Mouse (Mus musculus) stomach, postnatal 0 days (tissue): ENCODE measurements at regions not wholly inside any gene's neighbourhood (a gene's known extent, or its start where the extent isn't known, plus 50 kb on each side); places are given as distances from the start of the nearest gene placed in this dataset.

ENCODE experiments used
- ATAC-seq: fragments of 200-750 bp; cut with Nextera tagmentation; 2 replicates; pipeline ENCODE4 v1.8.0; 2017; ENCODE audit not compliant: low FRiP score, low TSS enrichment
- DNase-seq: peaks from one replicate; pipeline ENCODE4 v3.0.0-alpha.2; 2016; ENCODE audit warnings: low spot score
- H3K27ac ChIP-seq: fragments of 300-500 bp; sonication (generic); replicated peaks from 2 replicates; pipeline ENCODE4 v1.5.1; 2014; ENCODE audit warnings: mild to moderate bottlenecking, control low read depth
- H3K27me3 ChIP-seq: fragments of 300-500 bp; sonication (generic); 2 replicates; pipeline ENCODE4 v1.6.1; 2014; ENCODE audit warnings: low read length; ENCODE audit not compliant: control insufficient read depth, insufficient read depth
- H3K36me3 ChIP-seq: fragments of 300-500 bp; sonication (generic); 2 replicates; pipeline ENCODE4 v1.6.1; 2014; ENCODE audit warnings: low read length, mixed read lengths; ENCODE audit not compliant: control insufficient read depth, insufficient read depth
- H3K4me1 ChIP-seq: fragments of 300-500 bp; sonication (generic); replicated peaks from 2 replicates; pipeline ENCODE4 v1.6.1; 2014; ENCODE audit warnings: antibody characterized with exemption; ENCODE audit not compliant: control insufficient read depth, insufficient read depth
- H3K4me2 ChIP-seq: fragments of 300-500 bp; sonication (generic); replicated peaks from 2 replicates; pipeline ENCODE4 v1.6.1; 2014; ENCODE audit warnings: low read depth, mild to moderate bottlenecking, control low read depth, moderate library complexity
- H3K4me3 ChIP-seq: fragments of 300-500 bp; sonication (generic); 2 replicates; pipeline ENCODE4 v1.5.1; 2014; ENCODE audit warnings: low read depth, low read length, control low read depth
- H3K9ac ChIP-seq: fragments of 300-500 bp; sonication (generic); 2 replicates; pipeline ENCODE4 v1.6.1; 2014; ENCODE audit warnings: mild to moderate bottlenecking, low read length, control low read depth, mixed read lengths
- H3K9me3 ChIP-seq: fragments of 300-500 bp; sonication (generic); 2 replicates; pipeline ENCODE4 v1.6.1; 2016; ENCODE audit warnings: low read length; ENCODE audit not compliant: control insufficient read depth
- CTCF ChIP-seq: IDR thresholded peaks from 2 replicates; pipeline ENCODE4 v1.5.1; 2016; ENCODE audit warnings: antibody characterized with exemption, low read depth, mild to moderate bottlenecking, moderate library complexity
- EP300 ChIP-seq: optimal IDR thresholded peaks from 2 replicates; pipeline ENCODE3; 2016; ENCODE audit warnings: antibody characterized with exemption
- WGBS: fragments of 180-500 bp; shearing (Covaris S2); extraction: QIAGEN DNeasy Blood & Tissue Kit; methylation state at CpG from one replicate; pipeline ENCODE4 v1.1.7; 2014; 5-methylcytosine and 5-hydroxymethylcytosine counted together

DNA sequence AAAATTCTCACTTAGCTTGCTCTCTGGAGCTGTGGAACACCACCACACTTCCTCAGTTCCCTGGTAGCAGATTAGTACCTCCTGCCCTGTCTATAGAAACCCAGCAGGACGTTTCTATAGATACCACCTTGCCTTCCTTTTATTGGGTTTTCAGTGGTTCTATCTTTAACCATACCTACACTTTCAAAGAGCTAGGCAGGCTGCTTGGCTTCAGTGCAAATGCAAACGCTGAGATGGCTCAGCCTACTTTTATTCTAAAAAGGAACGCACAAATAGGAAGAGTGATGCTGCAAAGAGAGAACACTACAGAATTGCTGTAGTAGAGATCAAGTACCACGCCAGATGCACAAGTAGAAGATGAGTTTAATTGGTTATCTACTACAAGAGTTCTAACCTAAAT, 120.9 kb upstream of the Ifne start:
- DNase-seq (no peak), ATAC-seq (no peak)
- Histone ChIP-seq H3K27ac (no peak overlapping the region), H3K27me3 (no peaks in the 10 kb centered on the region), H3K36me3 (no peaks in the 10 kb centered on the region), H3K4me1 (no peaks in the 10 kb centered on the region), H3K9me3 (no peaks in the 10 kb centered on the region), H3K4me3 (no peak overlapping the region), H3K9ac (no peak overlapping the region), H3K4me2 (no peak overlapping the region)
- no peak for TF ChIP-seq EP300
- TF ChIP-seq CTCF = no peak
- 81% methylated on average over 4 of the region's 4 CpGs for WGBS

DNA sequence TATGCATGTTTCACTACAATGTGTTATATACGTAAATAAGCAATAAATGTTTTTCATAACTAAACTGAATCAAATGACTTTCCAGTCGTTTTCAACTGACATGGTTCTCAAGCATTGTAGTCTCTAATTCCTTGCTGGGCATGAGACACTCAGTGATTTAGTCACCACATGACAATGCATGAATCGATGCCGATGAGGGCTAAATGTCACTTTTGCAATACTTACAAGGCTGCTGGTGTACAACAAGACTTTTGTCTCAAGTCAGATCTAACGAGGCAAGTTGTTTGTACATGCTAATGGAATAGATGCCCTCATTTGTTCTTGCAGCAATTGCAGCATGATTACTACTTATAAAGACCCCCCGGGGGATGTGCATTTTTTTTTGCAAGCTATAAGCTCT, 120.2 kb upstream of the Ifne start:
- no peak for TF ChIP-seq CTCF
- 83% methylated on average over 6 of the region's 6 CpGs for WGBS
- Histone ChIP-seq H3K27me3 (no peaks in the 10 kb centered on the region), H3K4me1 (no peaks in the 10 kb centered on the region), H3K9ac (no peak overlapping the region), H3K4me3 (no peak overlapping the region), H3K9me3 (no peaks in the 10 kb centered on the region), H3K36me3 (no peaks in the 10 kb centered on the region), H3K27ac (no peak overlapping the region), H3K4me2 (no peak overlapping the region)
- no peak for ATAC-seq
- no peak for DNase-seq

DNA sequence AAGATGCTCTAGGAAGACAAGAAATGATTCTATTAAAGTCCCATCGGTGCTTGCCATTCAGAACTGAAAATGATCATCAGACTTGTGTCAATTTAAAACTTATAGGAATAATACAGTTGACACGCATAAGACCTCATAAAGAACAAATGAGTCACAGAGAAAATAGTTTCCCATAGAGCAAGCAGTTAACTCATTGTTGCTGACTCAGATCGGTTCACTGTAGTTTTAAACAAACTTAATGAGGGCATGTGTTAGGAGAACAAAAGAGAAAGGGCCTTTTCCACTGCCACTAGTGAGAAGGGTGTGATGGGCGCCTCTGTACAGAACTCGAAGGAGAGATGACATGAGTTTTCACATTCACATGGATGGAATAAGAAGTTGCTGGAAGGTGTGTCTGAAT, 118.3 kb upstream of the Ifne start:
- Histone ChIP-seq H3K4me1 (no peaks in the 10 kb centered on the region), H3K4me2 (no peak overlapping the region), H3K27ac (no peak overlapping the region), H3K27me3 (no peaks in the 10 kb centered on the region), H3K36me3 (no peaks in the 10 kb centered on the region), H3K9me3 (no peaks in the 10 kb centered on the region), H3K9ac (no peak overlapping the region), H3K4me3 (no peak overlapping the region)
- no peak for TF ChIP-seq CTCF
- TF ChIP-seq EP300 = no peak
- whole genome bisulfite sequencing = 62% methylated on average over 5 of the region's 5 CpGs
- ATAC-seq (no peak), DNase-seq (no peak)

DNA sequence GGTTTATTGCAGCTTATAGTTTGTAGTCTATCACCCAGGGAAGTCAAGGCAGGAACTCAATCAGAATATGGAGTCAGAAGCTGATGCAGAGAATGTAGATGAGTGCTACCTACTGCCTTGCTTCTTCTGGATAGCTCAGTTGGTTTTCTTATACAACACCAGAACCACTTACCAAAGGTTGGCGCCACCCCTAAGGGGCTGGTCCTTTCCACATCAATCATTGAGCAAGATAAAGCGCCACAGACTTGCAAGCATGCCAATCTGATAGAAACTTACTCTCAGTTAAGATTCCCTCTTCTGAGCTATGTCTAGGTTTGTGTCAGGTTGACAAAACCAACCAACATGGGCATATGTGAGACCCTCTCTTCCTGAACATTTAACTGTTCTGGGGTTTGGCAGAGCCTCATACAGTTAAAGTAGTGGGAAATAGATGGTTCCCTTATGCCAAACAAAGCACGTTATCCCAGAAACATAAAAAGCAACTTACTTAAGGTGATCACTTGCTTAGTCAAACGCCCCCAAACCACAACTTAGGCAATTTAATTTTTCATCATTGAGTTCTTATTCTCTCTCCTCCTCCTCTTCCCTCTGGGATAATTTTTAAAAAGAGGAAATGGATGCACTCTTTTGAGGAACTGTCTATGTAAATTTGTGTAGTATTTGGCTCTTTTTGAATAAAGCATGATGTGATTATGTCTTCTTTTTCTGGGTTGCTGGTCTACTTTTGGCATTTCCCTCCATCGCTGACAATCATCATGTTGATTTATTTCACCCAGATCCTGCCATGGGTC, 115.3 kb upstream of the Ifne start:
- Histone ChIP-seq H3K9me3 (no peaks in the 10 kb centered on the region), H3K27ac (no peak overlapping the region), H3K9ac (no peak overlapping the region), H3K27me3 (no peaks in the 10 kb centered on the region), H3K4me1 (no peaks in the 10 kb centered on the region), H3K36me3 (no peaks in the 10 kb centered on the region), H3K4me2 (no peak overlapping the region), H3K4me3 (no peak overlapping the region)
- TF ChIP-seq EP300 = no peak
- no peak for TF ChIP-seq CTCF
- ATAC-seq (no peak), DNase-seq (no peak)
- WGBS = 73% methylated on average over 5 of the region's 5 CpGs

DNA sequence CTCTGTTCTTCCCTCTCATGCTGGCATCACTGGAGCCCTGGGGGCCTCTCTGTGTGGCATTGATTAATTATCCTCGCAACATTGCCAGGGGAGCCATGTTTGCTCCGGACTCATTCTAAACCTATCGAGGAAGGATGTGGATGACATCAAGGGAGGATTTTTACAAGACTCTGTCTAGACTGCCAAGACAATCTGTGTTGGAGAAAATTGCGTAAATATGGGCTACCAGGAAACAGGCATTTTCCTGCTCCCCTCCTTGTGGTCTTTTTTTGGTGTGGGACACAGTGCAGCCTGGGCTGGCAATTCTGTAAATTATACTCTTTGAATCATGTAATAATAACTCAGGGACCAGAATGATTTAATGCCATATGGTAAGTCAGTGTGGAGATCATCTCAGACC, 114.5 kb upstream of the Ifne start:
- H3K4me2 ChIP-seq = no peak overlapping the region
- H3K36me3 ChIP-seq = no peaks in the 10 kb centered on the region
- ATAC-seq = no peak
- H3K27me3 ChIP-seq = no peaks in the 10 kb centered on the region
- no peak for TF ChIP-seq EP300
- no peak overlapping the region for H3K9ac ChIP-seq
- no peaks in the 10 kb centered on the region for H3K9me3 ChIP-seq
- H3K27ac ChIP-seq = no peak overlapping the region
- 69% methylated on average over 4 of the region's 4 CpGs for WGBS
- no peak for DNase-seq
- no peaks in the 10 kb centered on the region for H3K4me1 ChIP-seq
- no peak overlapping the region for H3K4me3 ChIP-seq

DNA sequence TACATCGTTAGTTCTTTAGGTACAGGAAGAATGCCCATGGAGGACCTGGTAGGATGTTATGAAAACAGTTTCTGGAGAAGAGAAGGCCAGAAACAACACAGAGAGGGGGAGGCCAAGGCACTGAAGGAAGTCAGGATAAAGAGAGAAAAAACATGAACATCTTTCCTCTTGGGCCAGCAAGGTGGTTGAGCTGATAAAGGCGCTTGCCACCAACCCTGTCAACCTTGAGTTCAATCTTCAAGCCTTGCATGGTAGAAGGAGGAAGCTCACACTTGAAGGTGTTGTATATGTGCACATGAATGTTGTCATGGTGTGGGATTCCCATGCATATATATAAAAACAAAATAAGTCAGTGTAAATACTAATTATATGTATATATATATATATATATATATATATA, 112.5 kb upstream of the Ifne start:
- 90% methylated on average over 2 of the region's 2 CpGs for WGBS
- DNase-seq (no peak), ATAC-seq (no peak)
- Histone ChIP-seq H3K4me2 (no peak overlapping the region), H3K27ac (no peak overlapping the region), H3K9ac (no peak overlapping the region), H3K9me3 (no peaks in the 10 kb centered on the region), H3K36me3 (no peaks in the 10 kb centered on the region), H3K4me3 (no peak overlapping the region), H3K27me3 (no peaks in the 10 kb centered on the region), H3K4me1 (no peaks in the 10 kb centered on the region)
- no peak for TF ChIP-seq CTCF
- no peak for TF ChIP-seq EP300
